1 mouse cellular context compared by ENCODE assay signal in genomic region chr7:132810879-132811278, GRCm38 (mm10).
TF ChIP-seq lines count a peak whose summit lies in the region.

No protein-coding gene starts in this region.

TF ChIP-seq in CH12.LX, 34 proteins besides CTCF, POLR2A, EP300 and RAD21 (continued from another document):
- no peak for TF ChIP-seq KAT2A (IDR thresholded peaks at IDR 0.05; ENCODE audit: insufficient replicate concordance, low read length)
- peak; percentile 50; the same call in 1 of the 2 replicates for TF ChIP-seq MXI1 (IDR thresholded peaks at IDR 0.05; ENCODE audit: low read depth, low read length)
- TF ChIP-seq MYC (IDR thresholded peaks at IDR 0.05; ENCODE audit: low read depth, low read length) = no peak; the same call in 1 of the 2 replicates
- TF ChIP-seq ZC3H11A (IDR thresholded peaks at IDR 0.05; ENCODE audit: low read depth, low read length) = peak; percentile 56
- TF ChIP-seq ZNF384 (IDR thresholded peaks at IDR 0.05; ENCODE audit: low read depth, low read length) = no peak; the same call in 1 of the 2 replicates
- peak; percentile 46 for TF ChIP-seq CHD1 (IDR thresholded peaks at IDR 0.05; ENCODE audit: low read depth, low read length)
- peak; percentile 71; the same call in 1 of the 2 replicates for TF ChIP-seq UBTF (IDR thresholded peaks at IDR 0.05; ENCODE audit: low read depth, low read length)
- TF ChIP-seq TCF12 (IDR thresholded peaks at IDR 0.05; ENCODE audit: low read depth, low read length) = no peak
- no peak for TF ChIP-seq NRF1 (IDR thresholded peaks at IDR 0.05; ENCODE audit: low read depth, low read length)
- TF ChIP-seq TBP (conservative IDR thresholded peaks at IDR 0.05; ENCODE audit: low read depth, low read length) = peak; percentile 95
- TF ChIP-seq ETS1 (conservative IDR thresholded peaks at IDR 0.05; ENCODE audit: low read depth, low read length) = peak; percentile 78
- 0 out of 2 replicates have a peak, but pooled peaks have one; percentile 8 for TF ChIP-seq MEF2A (IDR thresholded peaks at IDR 0.05; ENCODE audit: borderline replicate concordance, low read depth, low read length)
- TF ChIP-seq PAX5 (IDR thresholded peaks at IDR 0.05; ENCODE audit: low read length) = no peak
- no peak for TF ChIP-seq USF1 (IDR thresholded peaks at IDR 0.05; ENCODE audit: low read depth, low read length)
- TF ChIP-seq NELFE (IDR thresholded peaks at IDR 0.05; ENCODE audit: low read depth, low read length) = no peak; the same call in 1 of the 2 replicates
